Mouse (Mus musculus): ENCODE data around the gene 1500009L16Rik.

Gene 1500009L16Rik

DNA sequence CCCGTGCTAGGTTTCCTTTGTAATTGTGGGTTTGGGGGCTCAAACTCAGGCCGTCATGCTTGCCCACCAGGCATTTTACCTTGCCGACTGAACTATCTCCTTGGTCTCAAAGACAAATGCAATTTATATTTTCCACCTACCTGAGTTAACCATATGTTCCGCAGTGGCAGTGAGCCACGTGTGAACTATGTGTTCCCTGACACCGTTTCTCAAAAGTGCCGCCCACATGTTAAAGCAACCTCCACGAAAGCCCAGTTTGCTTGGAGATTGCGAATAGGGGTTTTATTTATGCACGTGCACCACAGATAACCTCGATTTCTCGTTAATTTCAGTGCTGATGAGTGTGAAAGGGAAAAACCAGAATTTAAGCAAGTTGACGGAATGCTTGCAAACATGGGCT, 36.1 kb downstream of the 1500009L16Rik start:
- DNase-seq (ENCODE audit: low read depth, low spot score): no peak

- no peak for DNase-seq (ENCODE audit: low read depth, low spot score)
Observed at GRCm38 (mm10) chr10:83760535-83760934, 37.9 kb downstream of the 1500009L16Rik start.

- no peak for DNase-seq (ENCODE audit: low read depth, low spot score)
Observed at GRCm38 (mm10) chr10:83763891-83764290, 41.2 kb downstream of the 1500009L16Rik start.

DNA sequence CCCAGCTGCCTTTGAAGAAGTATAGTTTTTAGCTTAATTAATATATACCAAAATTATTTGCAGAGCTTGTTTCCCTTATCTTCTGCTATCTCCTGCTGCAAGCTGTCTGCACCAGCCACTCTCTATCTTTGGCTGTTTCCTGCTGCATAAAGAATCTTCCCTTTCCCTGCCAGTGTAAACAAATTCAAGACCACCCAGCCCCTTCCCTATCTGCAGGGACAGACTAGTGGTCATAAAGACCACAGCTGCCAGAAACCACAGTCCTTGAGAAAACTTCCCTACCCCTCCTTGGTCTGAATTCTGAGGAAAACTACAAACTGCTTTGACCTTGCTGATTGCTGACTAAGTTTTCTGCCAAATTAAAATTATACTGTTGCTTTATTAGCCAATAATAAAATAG, 44.2 kb downstream of the 1500009L16Rik start:
- DNase-seq (ENCODE audit: low read depth, low spot score): no peak

DNA sequence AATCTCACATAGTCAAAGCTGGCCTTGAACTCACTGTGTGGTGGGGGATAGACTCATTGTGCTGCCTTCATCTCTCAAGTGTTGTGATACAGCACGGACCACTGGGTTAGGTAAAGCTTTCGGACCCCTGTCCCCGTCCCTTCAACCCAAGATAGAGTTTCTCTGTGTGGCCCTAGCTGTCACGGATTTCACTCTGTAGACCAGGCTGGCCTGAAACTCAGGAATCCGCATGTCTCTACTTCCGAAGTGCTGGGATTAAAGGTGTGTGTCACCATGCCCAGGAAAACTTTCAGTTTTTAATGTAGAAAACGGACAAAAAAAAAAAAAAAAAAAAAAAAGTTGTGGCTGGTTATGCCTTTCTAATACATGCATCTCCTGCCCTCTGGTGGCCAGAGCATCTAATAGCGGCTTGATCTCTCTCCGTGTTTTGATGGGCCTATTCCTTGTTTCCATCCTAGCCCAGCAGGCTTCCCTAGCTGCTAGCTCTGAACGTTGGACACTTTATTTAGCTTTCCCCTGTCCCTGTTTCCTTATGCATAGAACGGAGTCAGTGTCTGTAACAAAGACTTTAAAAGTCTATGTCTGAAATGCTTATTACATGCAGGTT, 53.7 kb downstream of the 1500009L16Rik start:
- DNase-seq (ENCODE audit: low read depth, low spot score): no peak

DNA sequence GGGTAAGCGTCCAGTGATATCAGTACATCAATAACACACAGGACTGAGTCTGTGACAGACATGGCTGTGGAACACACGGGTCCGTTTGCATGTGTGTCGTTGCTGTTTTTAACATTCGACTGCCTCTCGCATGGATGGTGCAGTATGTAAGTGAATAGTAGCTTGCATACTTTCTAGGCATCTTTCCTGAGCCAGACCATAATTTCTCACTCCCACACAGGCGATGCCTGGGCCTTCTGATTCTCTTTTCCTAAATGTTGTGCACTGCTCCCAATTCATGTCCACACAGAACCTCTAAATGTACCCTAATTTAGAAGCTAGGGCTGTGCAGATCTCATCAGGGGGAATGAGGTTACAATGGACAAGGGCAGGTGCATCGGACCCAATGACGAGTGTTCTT, 54.6 kb downstream of the 1500009L16Rik start:
- DNase-seq (ENCODE audit: low read depth, low spot score): no peak

DNA sequence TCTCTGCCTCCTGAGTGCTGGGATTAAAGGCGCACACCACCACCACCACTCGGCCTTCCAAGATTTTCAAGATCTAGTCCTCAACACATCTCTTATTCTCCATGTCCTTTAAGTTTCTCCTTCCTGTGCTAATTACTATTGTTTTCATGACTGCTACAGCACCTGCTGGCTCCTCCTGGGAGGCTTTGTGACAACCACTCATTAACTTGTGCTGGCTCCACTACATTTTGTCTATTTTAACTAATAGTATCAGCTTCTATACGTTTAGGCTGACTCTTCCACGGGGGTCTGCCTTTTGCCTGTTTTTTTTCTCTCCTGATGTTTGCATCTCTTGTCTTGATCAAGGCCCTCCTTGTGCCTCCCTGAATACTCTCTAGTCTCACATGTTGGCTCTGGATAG, 59.2 kb downstream of the 1500009L16Rik start:
- no peak for DNase-seq (ENCODE audit: low read depth, low spot score)

GRCm38 (mm10) chr10:83782371-83783120, 59.9 kb downstream of the 1500009L16Rik start:
- no peak for DNase-seq (ENCODE audit: low read depth, low spot score)

GRCm38 (mm10) chr10:83785003-83785402, 62.3 kb downstream of the 1500009L16Rik start:
- DNase-seq (ENCODE audit: low read depth, low spot score): no peak

GRCm38 (mm10) chr10:83785627-83786392, 63.1 kb downstream of the 1500009L16Rik start:
- DNase-seq (ENCODE audit: low read depth, low spot score): no peak

- DNase-seq (ENCODE audit: low read depth, low spot score): no peak
Observed at GRCm38 (mm10) chr10:83795088-83795487, 72.4 kb downstream of the 1500009L16Rik start.

- no peak for DNase-seq (ENCODE audit: low read depth, low spot score)
Observed at GRCm38 (mm10) chr10:83795500-83795899, 72.8 kb downstream of the 1500009L16Rik start.

DNA sequence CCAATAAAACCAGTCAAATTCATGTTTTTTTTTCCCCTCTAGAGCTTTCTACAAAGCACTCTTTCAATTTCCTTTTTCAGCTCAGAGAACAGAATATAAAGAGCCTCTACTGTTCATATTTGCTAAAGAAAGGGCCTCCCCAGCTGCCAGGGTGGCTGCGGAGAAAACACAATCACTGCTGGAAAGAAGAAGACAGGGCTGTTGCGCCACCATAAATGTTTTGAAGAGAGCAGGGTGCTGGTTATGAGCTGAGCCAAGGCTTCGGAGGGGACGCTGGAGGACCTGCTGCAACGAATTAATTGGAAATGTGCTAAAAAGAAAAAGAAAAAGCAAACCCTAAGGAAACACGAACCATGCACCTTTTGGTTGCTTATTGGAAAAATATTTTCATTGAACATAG, 81.4 kb downstream of the 1500009L16Rik start:
- DNase-seq (ENCODE audit: low read depth, low spot score): no peak

DNA sequence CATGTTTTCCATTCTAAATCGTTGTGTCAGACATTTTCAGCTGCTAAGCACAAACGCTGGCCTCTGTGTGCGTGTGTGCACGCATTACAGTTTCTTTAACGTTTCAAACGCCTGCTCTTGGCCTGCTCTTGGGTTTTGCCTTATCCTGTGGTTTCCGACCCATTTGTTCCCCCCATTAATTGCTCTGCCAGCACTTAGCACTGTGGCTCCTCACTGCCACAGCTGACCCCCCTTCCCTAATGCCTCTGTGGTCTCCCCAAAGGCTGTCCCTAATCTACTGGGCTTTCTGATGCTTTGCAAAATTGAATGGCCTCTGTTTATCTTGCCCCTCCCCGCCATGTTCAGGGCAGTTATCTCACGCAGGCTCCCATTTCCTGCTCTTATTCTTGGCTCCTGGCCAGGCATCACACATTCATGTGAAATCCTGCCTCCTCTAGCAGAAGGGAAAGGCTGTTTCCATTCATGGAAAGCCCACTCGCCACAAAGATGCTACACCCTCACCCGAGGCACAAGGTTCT, 82.6 kb downstream of the 1500009L16Rik start:
- no peak for DNase-seq (ENCODE audit: low read depth, low spot score)

DNA sequence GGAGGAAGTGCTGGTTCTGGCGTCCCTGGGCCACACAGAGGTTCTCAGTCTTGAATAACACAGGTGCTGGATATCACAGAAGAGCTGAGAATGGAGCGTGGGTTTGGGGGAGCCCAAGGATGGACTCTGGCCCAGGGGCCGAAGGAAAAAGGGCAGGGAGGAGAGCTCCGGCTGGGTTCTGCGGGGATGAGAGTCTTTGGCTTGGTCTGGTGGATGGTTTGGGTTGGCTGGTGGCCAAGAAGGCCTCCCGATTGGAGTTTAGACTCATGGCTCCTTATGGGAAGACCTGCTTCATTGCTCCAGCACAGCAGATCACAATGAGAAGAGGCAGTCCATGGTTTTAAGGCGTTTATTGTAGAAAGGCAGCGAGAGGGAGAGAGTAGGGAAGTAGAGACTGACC, 84.6 kb downstream of the 1500009L16Rik start:
- DNase-seq (ENCODE audit: low read depth, low spot score): no peak
